Mouse (Mus musculus) hindbrain, embryonic 13.5 days (tissue): ENCODE measurements around the gene Fam241b. TPM values are rescaled to one million over a fixed set of nuclear protein-coding genes. Genes with fewer than 3 reads are reported as not detected.

Source experiments
- ATAC-seq: fragments of 200-750 bp; cut with Nextera tagmentation; 2 replicates; pipeline ENCODE4 v1.8.0; 2017; ENCODE audit warnings: moderate TSS enrichment; ENCODE audit not compliant: low FRiP score
- H3K27ac ChIP-seq: fragments of 300-500 bp; sonication (generic); 2 replicates; pipeline ENCODE4 v1.5.1; 2015; ENCODE audit warnings: inconsistent platforms, mild to moderate bottlenecking, moderate library complexity
- H3K27me3 ChIP-seq: fragments of 300-500 bp; sonication (generic); 2 replicates; pipeline ENCODE4 v1.6.1; 2015; ENCODE audit warnings: mild to moderate bottlenecking, inconsistent platforms
- H3K36me3 ChIP-seq: fragments of 300-500 bp; sonication (generic); 2 replicates; pipeline ENCODE4 v1.6.1; 2015; ENCODE audit warnings: mild to moderate bottlenecking, inconsistent platforms
- H3K4me1 ChIP-seq: fragments of 300-500 bp; sonication (generic); replicated peaks from 2 replicates; pipeline ENCODE4 v1.6.1; 2015; ENCODE audit warnings: inconsistent platforms
- H3K4me2 ChIP-seq: fragments of 300-500 bp; sonication (generic); 2 replicates; pipeline ENCODE4 v1.6.1; 2015; ENCODE audit warnings: inconsistent platforms, mild to moderate bottlenecking, moderate library complexity
- H3K4me3 ChIP-seq: fragments of 300-500 bp; sonication (generic); 2 replicates; pipeline ENCODE4 v1.5.1; 2015; ENCODE audit warnings: mild to moderate bottlenecking, inconsistent platforms
- H3K9ac ChIP-seq: fragments of 300-500 bp; sonication (generic); 2 replicates; pipeline ENCODE4 v1.6.1; 2015; ENCODE audit warnings: mild to moderate bottlenecking, inconsistent platforms
- H3K9me3 ChIP-seq: fragments of 300-500 bp; sonication (generic); 2 replicates; pipeline ENCODE4 v1.6.1; 2016; ENCODE audit warnings: inconsistent platforms
- WGBS: fragments of 180-500 bp; shearing (Covaris S2); methylation state at CpG from one replicate; pipeline ENCODE4 v1.1.7; 2015; 5-methylcytosine and 5-hydroxymethylcytosine counted together
- polyA plus RNA-seq: library from polyadenylated mRNA; unstranded; fragments of >200 nt; fragmentation: Nextera tagmentation; extraction: Ambion mirVana; gene quantifications from 2 replicates; pipeline ENCODE4 v1.2.1, GENCODE M21; 2015

Gene Fam241b
- 111 and 113 TPM in 2 replicates for polyA plus RNA-seq

GRCm38 (mm10) chr10:62143820-62144219 lies at the start of gene Fam241b:
Gene Fam241b (minus strand): TSS chr10:62143920.
- Histone ChIP-seq H3K36me3 (no peaks in the 10 kb centered on the region), H3K9me3 (no peaks in the 10 kb centered on the region), H3K4me2 (no peak within 1 kb of the TSS), H3K27me3 (peaks cover 82% of the 10 kb centered on the region), H3K27ac (no peak within 1 kb of the TSS), H3K4me3 (no peak within 1 kb of the TSS), H3K9ac (no peak within 1 kb of the TSS), H3K4me1 (peaks cover 7% of the 10 kb centered on the region; the same call in 1 of the 2 replicates)
- no peak for ATAC-seq
- WGBS = 66% methylated on average over 8 of the region's 8 CpGs

- Histone ChIP-seq H3K27me3 (no peaks in the 10 kb centered on the region), H3K4me2 (no peak overlapping the region), H3K9me3 (no peaks in the 10 kb centered on the region), H3K9ac (0 out of 2 replicates have a peak overlapping the region, but pooled peaks have one; percentile 35), H3K4me1 (peaks cover 32% of the 10 kb centered on the region), H3K36me3 (no peaks in the 10 kb centered on the region), H3K4me3 (no peak overlapping the region), H3K27ac (peak overlapping the region; percentile 68; the same call in 1 of the 2 replicates)
- ATAC-seq = no peak
- 57% methylated on average over 9 of the region's 9 CpGs for WGBS
Observed at GRCm38 (mm10) chr10:62192701-62193157, 49.0 kb upstream of the Fam241b start.

DNA sequence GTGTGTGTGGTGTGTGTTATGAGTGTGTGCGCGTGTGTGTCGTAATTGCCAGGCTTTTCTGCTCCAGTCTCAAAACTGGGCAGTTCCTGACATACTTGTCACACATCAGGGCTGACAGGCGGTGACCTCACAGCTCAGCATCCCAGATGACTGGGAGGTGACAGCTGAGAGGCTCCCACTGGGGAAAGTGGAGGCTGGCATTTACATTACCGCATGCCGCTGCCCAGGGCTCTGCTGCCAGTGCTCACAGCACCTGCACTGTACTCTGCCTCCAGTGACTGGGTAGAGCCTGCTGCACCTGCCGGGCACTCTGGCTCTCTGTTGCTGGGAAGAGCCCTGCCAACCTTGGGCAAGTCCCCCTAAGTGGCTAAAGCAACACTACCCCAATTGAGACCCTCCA lies 47.1 kb upstream of the Fam241b start:
- H3K36me3 ChIP-seq = no peaks in the 10 kb centered on the region
- no peak overlapping the region for H3K9ac ChIP-seq
- no peak for ATAC-seq
- no peaks in the 10 kb centered on the region for H3K9me3 ChIP-seq
- H3K27me3 ChIP-seq = peaks cover 9% of the 10 kb centered on the region
- no peak overlapping the region for H3K27ac ChIP-seq
- 89% methylated on average over 7 of the region's 7 CpGs for WGBS
- H3K4me1 ChIP-seq = peaks cover 31% of the 10 kb centered on the region
- H3K4me3 ChIP-seq = no peak overlapping the region
- H3K4me2 ChIP-seq = no peak overlapping the region

DNA sequence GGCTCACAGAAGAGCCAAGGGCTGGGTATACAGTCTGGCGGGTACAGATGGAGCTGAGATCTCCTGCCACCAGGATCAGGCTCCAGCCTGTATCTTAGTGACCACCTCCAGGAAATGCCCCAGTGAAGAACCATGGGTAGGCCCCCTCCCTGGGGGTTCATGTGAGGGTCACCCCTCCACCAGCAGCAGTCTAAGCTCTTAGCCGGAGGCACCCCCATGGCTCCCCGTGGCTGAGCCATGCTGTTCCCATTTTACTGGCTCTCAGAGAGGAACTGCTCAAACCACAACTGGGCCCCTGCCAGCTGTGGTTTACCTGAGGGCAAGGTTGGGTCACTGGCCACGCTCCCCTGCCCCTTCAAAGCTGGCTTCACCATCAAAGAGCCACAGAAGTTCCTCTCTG lies 46.2 kb upstream of the Fam241b start:
- Histone ChIP-seq H3K27me3 (peaks cover 10% of the 10 kb centered on the region), H3K9me3 (no peaks in the 10 kb centered on the region), H3K9ac (no peak overlapping the region), H3K4me3 (no peak overlapping the region), H3K4me2 (no peak overlapping the region), H3K27ac (no peak overlapping the region), H3K4me1 (peaks cover 23% of the 10 kb centered on the region), H3K36me3 (no peaks in the 10 kb centered on the region)
- WGBS = 70% methylated on average over 4 of the region's 4 CpGs
- ATAC-seq = no peak

DNA sequence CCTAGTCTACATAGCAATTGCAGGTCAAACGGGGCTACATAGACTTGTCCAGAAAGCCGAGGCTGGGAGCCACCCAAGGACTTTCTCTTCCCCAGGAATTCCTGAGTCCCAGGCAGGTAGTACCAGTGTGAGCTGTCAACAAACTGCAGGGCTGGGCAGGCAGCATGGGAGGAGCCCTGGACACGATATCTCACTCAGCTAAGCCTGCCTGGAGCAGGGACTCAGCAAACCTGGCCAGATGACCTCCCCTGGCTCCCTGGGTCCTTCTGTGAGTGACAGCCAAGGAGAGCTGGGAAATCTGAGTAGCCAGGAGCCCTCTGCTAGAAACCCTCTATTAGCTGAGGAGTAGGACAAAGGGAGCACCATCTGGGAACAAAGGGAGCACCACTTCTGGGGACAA lies 45.6 kb upstream of the Fam241b start:
- no peaks in the 10 kb centered on the region for H3K36me3 ChIP-seq
- WGBS = 81% methylated on average over 3 of the region's 3 CpGs
- H3K9ac ChIP-seq = no peak overlapping the region
- no peak for ATAC-seq
- no peaks in the 10 kb centered on the region for H3K9me3 ChIP-seq
- no peak overlapping the region for H3K4me3 ChIP-seq
- H3K27ac ChIP-seq = no peak overlapping the region
- peaks cover 19% of the 10 kb centered on the region for H3K4me1 ChIP-seq
- H3K4me2 ChIP-seq = no peak overlapping the region
- peaks cover 13% of the 10 kb centered on the region for H3K27me3 ChIP-seq

DNA sequence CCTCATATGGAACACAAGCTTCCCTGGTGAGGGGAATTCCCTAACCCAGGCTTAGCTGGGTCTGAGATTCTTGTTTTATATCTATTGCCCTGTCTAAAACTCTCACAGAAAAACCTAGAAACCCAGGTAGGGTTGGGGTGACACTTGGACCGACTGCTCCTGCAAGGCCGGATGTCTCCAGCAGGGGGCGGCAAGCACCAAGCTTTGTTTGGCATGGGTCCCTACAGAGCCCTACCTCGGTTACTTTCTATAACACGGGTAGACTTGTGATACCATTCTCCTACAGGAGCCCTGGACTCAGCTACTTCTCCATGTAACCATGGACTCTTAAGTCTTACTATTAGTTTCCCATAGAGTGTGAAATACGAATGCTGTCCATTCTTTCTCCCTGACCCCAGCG lies 43.2 kb upstream of the Fam241b start:
- Histone ChIP-seq H3K9ac (no peak overlapping the region), H3K4me3 (no peak overlapping the region), H3K4me2 (no peak overlapping the region), H3K4me1 (no peaks in the 10 kb centered on the region), H3K36me3 (no peaks in the 10 kb centered on the region), H3K27me3 (peaks cover 31% of the 10 kb centered on the region), H3K9me3 (no peaks in the 10 kb centered on the region), H3K27ac (no peak overlapping the region)
- ATAC-seq = peak; percentile 52
- WGBS = 23% methylated on average over 7 of the region's 7 CpGs

GRCm38 (mm10) chr10:62183053-62183452 lies 39.3 kb upstream of the Fam241b start:
- Histone ChIP-seq H3K27me3 (peaks cover 65% of the 10 kb centered on the region), H3K4me1 (no peaks in the 10 kb centered on the region), H3K27ac (no peak overlapping the region), H3K9ac (no peak overlapping the region), H3K9me3 (0 out of 2 replicates have a peak, but pooled peaks cover 5% of the 10 kb centered on the region), H3K36me3 (no peaks in the 10 kb centered on the region), H3K4me3 (no peak overlapping the region), H3K4me2 (no peak overlapping the region)
- ATAC-seq = peak; percentile 65
- WGBS = 2% methylated on average over 10 of the region's 10 CpGs

GRCm38 (mm10) chr10:62182471-62183014 lies 38.8 kb upstream of the Fam241b start:
- H3K9me3 ChIP-seq = 0 out of 2 replicates have a peak, but pooled peaks cover 5% of the 10 kb centered on the region
- no peaks in the 10 kb centered on the region for H3K4me1 ChIP-seq
- no peak overlapping the region for H3K4me2 ChIP-seq
- H3K4me3 ChIP-seq = no peak overlapping the region
- 0 out of 2 replicates have a peak, but pooled peaks have one; percentile 11 for ATAC-seq
- no peak overlapping the region for H3K9ac ChIP-seq
- no peaks in the 10 kb centered on the region for H3K36me3 ChIP-seq
- H3K27ac ChIP-seq = no peak overlapping the region
- 76% methylated on average over 6 of the region's 6 CpGs for WGBS
- H3K27me3 ChIP-seq = peaks cover 70% of the 10 kb centered on the region

- 51% methylated on average over 3 of the region's 3 CpGs for WGBS
- Histone ChIP-seq H3K4me2 (no peak overlapping the region), H3K36me3 (no peaks in the 10 kb centered on the region), H3K9me3 (peaks cover 5% of the 10 kb centered on the region; the same call in 1 of the 2 replicates), H3K4me1 (no peaks in the 10 kb centered on the region), H3K4me3 (no peak overlapping the region), H3K27ac (no peak overlapping the region), H3K9ac (no peak overlapping the region), H3K27me3 (peaks cover 78% of the 10 kb centered on the region)
- ATAC-seq = no peak
Observed at GRCm38 (mm10) chr10:62181701-62182100, 38.0 kb upstream of the Fam241b start.

- 93% methylated on average over 3 of the region's 3 CpGs for WGBS
- peaks cover 86% of the 10 kb centered on the region for H3K27me3 ChIP-seq
Observed at GRCm38 (mm10) chr10:62179944-62180343, 36.2 kb upstream of the Fam241b start.

DNA sequence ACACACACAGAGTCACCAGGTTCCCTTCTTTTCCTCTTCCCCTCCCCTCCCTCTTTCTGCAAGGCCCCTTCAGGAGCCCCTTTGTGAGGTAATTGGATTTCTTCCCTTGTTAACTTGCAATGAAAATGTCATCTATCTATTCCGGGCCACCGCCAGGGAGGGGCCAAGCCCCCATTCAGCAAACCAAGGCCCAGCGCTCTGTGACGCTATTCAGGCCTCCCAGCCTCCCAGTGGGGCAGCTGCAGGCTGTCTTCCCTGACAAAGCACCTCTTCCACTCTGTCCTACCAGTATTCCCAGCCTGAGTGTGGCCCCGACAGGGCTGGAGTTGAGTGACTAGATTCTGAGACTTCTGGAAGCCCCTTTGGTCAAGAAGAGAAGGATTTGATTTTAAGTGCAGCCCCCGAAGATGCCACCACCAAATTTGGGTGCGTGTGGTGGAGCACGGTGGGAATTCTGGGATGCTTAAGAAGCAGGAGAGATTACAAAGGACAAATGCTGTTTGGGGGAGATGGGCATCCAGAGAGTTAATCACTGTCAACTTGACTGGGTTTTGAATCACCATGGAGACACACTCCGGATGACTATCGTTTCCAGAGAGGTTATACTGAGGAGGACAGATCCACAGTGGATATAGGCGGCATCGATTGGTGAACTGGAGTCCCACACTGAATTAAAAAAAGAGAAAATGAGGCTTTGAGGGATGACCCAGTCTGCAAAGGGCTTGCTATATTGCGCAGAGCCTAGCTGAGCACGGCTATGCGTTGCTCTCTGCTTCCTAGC lies 31.0 kb upstream of the Fam241b start:
- ATAC-seq = peak; percentile 76
- 20% methylated on average over 15 of the region's 15 CpGs for WGBS
- H3K27ac ChIP-seq = peak overlapping the region; percentile 20; the same call in 1 of the 2 replicates

More at GRCm38 (mm10) chr10:62179944-62180343, 36.2 kb upstream of the Fam241b start:
- Histone ChIP-seq H3K27ac (no peak overlapping the region), H3K9ac (no peak overlapping the region), H3K9me3 (peaks cover 13% of the 10 kb centered on the region), H3K4me2 (no peak overlapping the region), H3K4me3 (no peak overlapping the region), H3K4me1 (peaks cover 3% of the 10 kb centered on the region; the same call in 1 of the 2 replicates), H3K36me3 (no peaks in the 10 kb centered on the region)
- ATAC-seq = no peak

DNA sequence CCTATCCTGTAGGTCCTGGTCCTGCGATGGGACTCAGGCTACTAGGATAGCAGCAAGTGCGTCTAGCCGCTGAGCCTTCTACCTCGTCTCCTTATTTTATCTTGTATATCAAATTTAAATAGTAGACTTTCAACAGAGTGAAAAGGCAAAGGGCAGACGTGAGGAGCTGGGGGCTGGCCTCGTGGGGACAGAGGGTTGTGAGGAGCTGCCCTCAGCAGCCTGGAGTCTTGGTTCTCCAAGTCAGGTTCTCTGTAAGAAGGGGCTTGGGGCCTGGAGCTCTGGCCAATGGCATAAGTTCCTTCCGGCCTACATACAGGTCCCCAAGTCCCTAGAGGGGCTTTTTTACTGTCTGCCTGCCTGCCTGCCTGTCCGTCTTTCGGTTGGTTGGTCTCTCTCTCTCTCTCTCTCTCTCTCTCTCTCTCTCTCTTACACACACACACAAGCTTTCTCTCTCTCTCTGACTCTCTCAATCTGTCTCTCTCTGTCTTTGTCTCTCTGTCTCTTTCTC lies 30.3 kb upstream of the Fam241b start:
- ATAC-seq = no peak
- Histone ChIP-seq H3K4me1 (peaks cover 24% of the 10 kb centered on the region), H3K9me3 (peaks cover 13% of the 10 kb centered on the region), H3K27ac (no peak overlapping the region), H3K4me3 (no peak overlapping the region), H3K27me3 (peaks cover 79% of the 10 kb centered on the region), H3K36me3 (no peaks in the 10 kb centered on the region), H3K9ac (no peak overlapping the region), H3K4me2 (no peak overlapping the region)
- WGBS = 12% methylated on average over 9 of the region's 9 CpGs

More for the DNA sequence above, 31.0 kb upstream of the Fam241b start:
- no peaks in the 10 kb centered on the region for H3K36me3 ChIP-seq
- peaks cover 13% of the 10 kb centered on the region for H3K9me3 ChIP-seq
- no peak overlapping the region for H3K9ac ChIP-seq
- H3K4me2 ChIP-seq = no peak overlapping the region
- no peak overlapping the region for H3K4me3 ChIP-seq
- H3K27me3 ChIP-seq = peaks cover 82% of the 10 kb centered on the region
- peaks cover 24% of the 10 kb centered on the region for H3K4me1 ChIP-seq
